Mouse (Mus musculus): ENCODE results near the gene Rfng. TPM values are rescaled to one million over a fixed set of nuclear protein-coding genes. Genes with fewer than 3 reads are reported as not detected.

Gene Rfng
- total and polyA plus RNA-seq, 3 experiments, result 12.7 to 40.7 TPM; not detected in 1

GRCm38 (mm10) chr11:120804274-120804673 is 20.3 kb upstream of the Rfng start:
- Histone ChIP-seq H3K27ac (ENCODE audit: control insufficient read depth, low read depth, low read length) (no peak overlapping the region), H3K79me2 (ENCODE audit: control insufficient read depth, insufficient read depth, low read length, poor library complexity) (no peaks in the 10 kb centered on the region), H3K36me3 (ENCODE audit: control insufficient read depth in 1 of 2, insufficient read depth in 2 of 2, low read length in 2 of 2) (peaks cover 4 to 5% of the 10 kb centered on the region in 2 experiments; a peak in 3 of 4 replicates), H3K4me3 (ENCODE audit: control insufficient read depth in 1 of 2, insufficient read depth in 1 of 2, low read depth in 2 of 2, low read length in 2 of 2) (no peak overlapping the region), H3K4me1 (ENCODE audit: control insufficient read depth in 1 of 2, insufficient read depth in 2 of 2, low read length in 2 of 2) (peaks cover 3 to 5% of the 10 kb centered on the region in 2 experiments; a peak in 3 of 4 replicates), H3K9me3 (replicated peaks; ENCODE audit: insufficient read depth, low read length) (no peaks in the 10 kb centered on the region), H3K27me3 (ENCODE audit: control insufficient read depth in 1 of 2, insufficient read depth in 2 of 2, low read length in 2 of 2) (no peaks in the 10 kb centered on the region), H3K9ac (ENCODE audit: control insufficient read depth, low read depth, low read length, poor library complexity, severe bottlenecking) (no peak overlapping the region)
- no peak for DNase-seq (ENCODE audit: low read depth, low spot score)
- TF ChIP-seq MYC (IDR thresholded peaks at IDR 0.05; ENCODE audit: low read depth, low read length) (no peak), POLR2AphosphoS2 (IDR thresholded peaks at IDR 0.05; ENCODE audit: low read length) (peak; percentile 20; the same call in 1 of the 2 replicates), ZMIZ1 (IDR thresholded peaks at IDR 0.05; ENCODE audit: low read depth, low read length) (0 out of 2 replicates have a peak, but pooled peaks have one; percentile 27), POLR2A (IDR thresholded peaks at IDR 0.05; ENCODE audit: control insufficient read depth in 1 of 2, insufficient read depth in 1 of 2, low read depth in 1 of 2, low read length in 2 of 2, poor library complexity in 1 of 2) (peak in 1 of 2 experiments; percentile 43; a peak in 1 of 4 replicates), ELF1 (IDR thresholded peaks at IDR 0.05; ENCODE audit: low read depth, low read length) (no peak), EP300 (IDR thresholded peaks at IDR 0.05; ENCODE audit: low read depth in 1 of 2, low read length in 2 of 2) (no peak)

- Histone ChIP-seq H3K79me2 (ENCODE audit: control insufficient read depth, insufficient read depth, low read length, poor library complexity) (peaks cover 9% of the 10 kb centered on the region), H3K36me3 (ENCODE audit: control insufficient read depth in 1 of 2, insufficient read depth in 2 of 2, low read length in 2 of 2) (peaks cover 0 to 12% of the 10 kb centered on the region in 2 experiments; a peak in 2 of 4 replicates), H3K27me3 (ENCODE audit: control insufficient read depth in 1 of 2, insufficient read depth in 2 of 2, low read length in 2 of 2) (no peaks in the 10 kb centered on the region), H3K27ac (ENCODE audit: control insufficient read depth, low read depth, low read length) (no peak overlapping the region), H3K4me1 (ENCODE audit: control insufficient read depth in 1 of 2, insufficient read depth in 2 of 2, low read length in 2 of 2) (peaks cover 8 to 12% of the 10 kb centered on the region in 2 experiments), H3K9ac (ENCODE audit: control insufficient read depth, low read depth, low read length, poor library complexity, severe bottlenecking) (peak overlapping the region; percentile 47), H3K4me3 (ENCODE audit: control insufficient read depth in 1 of 2, insufficient read depth in 1 of 2, low read depth in 2 of 2, low read length in 2 of 2) (peak overlapping the region; percentile 35 to 41), H3K9me3 (replicated peaks; ENCODE audit: insufficient read depth, low read length) (no peaks in the 10 kb centered on the region)
- peak; percentile 96 for DNase-seq (ENCODE audit: low read depth, low spot score)
- TF ChIP-seq HCFC1 (IDR thresholded peaks at IDR 0.05; ENCODE audit: low read depth, low read length) (peak; percentile 72), GABPA (IDR thresholded peaks at IDR 0.05; ENCODE audit: low read depth, low read length) (no peak; the same call in 1 of the 2 replicates), ELF1 (IDR thresholded peaks at IDR 0.05; ENCODE audit: low read depth, low read length) (peak; percentile 42; the same call in 1 of the 2 replicates), TBP (IDR thresholded peaks at IDR 0.05; ENCODE audit: low read depth, low read length) (no peak), RAD21 (IDR thresholded peaks at IDR 0.05; ENCODE audit: low read depth, low read length) (peak; percentile 88), BHLHE40 (IDR thresholded peaks at IDR 0.05; ENCODE audit: borderline replicate concordance, low read depth, low read length) (peak; percentile 18; the same call in 1 of the 2 replicates), UBTF (IDR thresholded peaks at IDR 0.05; ENCODE audit: borderline replicate concordance, insufficient read depth, low read depth, low read length) (no peak), ZNF384 (IDR thresholded peaks at IDR 0.05; ENCODE audit: low read depth, low read length) (peak; percentile 64), TAL1 (IDR thresholded peaks at IDR 0.05; ENCODE audit: low read length) (no peak), MAZ (IDR thresholded peaks at IDR 0.05; ENCODE audit: low read depth, low read length) (peak; percentile 56; the same call in 1 of the 2 replicates), SMC3 (IDR thresholded peaks at IDR 0.05; ENCODE audit: low read depth, low read length) (peak; percentile 89), JUND (IDR thresholded peaks at IDR 0.05; ENCODE audit: low read depth, low read length) (no peak), RCOR1 (IDR thresholded peaks at IDR 0.05; ENCODE audit: low read depth, low read length) (peak; percentile 45), USF1 (IDR thresholded peaks at IDR 0.05; ENCODE audit: low read depth, low read length) (peak; percentile 96), CHD1 (IDR thresholded peaks at IDR 0.05; ENCODE audit: low read depth, low read length) (no peak), SIN3A (IDR thresholded peaks at IDR 0.05; ENCODE audit: low read length) (peak; percentile 82), MAX (IDR thresholded peaks at IDR 0.05; ENCODE audit: low read length) (peak; percentile 79), TCF12 (IDR thresholded peaks at IDR 0.05; ENCODE audit: low read depth, low read length) (no peak), ZC3H11A (IDR thresholded peaks at IDR 0.05; ENCODE audit: low read depth, low read length) (peak; percentile 75), GATA1 (IDR thresholded peaks at IDR 0.05; ENCODE audit: low read depth, low read length) (no peak), MYC (IDR thresholded peaks at IDR 0.05; ENCODE audit: low read depth, low read length) (0 out of 2 replicates have a peak, but pooled peaks have one; percentile 34), ZMIZ1 (IDR thresholded peaks at IDR 0.05; ENCODE audit: low read depth, low read length) (0 out of 2 replicates have a peak, but pooled peaks have one; percentile 45), CTCF (IDR thresholded peaks at IDR 0.05 in 2 of 3, conservative IDR thresholded peaks at IDR 0.05 in 1 of 3; ENCODE audit: control insufficient read depth in 1 of 3, insufficient read depth in 1 of 3, low read depth in 2 of 3, low read length in 3 of 3, poor library complexity in 1 of 3, severe bottlenecking in 1 of 3) (peak; percentile 87 to 97 (median 96)), NRF1 (IDR thresholded peaks at IDR 0.05; ENCODE audit: insufficient read depth, low read depth, low read length, poor library complexity, severe bottlenecking) (0 out of 2 replicates have a peak, but pooled peaks have one; percentile 8), POLR2AphosphoS5 (IDR thresholded peaks at IDR 0.05; ENCODE audit: borderline replicate concordance, low read depth, low read length) (no peak)
Observed at GRCm38 (mm10) chr11:120800061-120800904, 16.3 kb upstream of the Rfng start.
